Mouse (Mus musculus): Measurements from ENCODE around the gene Gm4952.
A peak's percentile ranks its signal among the peaks of the same experiment; 100 is the strongest.

Gene Gm4952

DNA sequence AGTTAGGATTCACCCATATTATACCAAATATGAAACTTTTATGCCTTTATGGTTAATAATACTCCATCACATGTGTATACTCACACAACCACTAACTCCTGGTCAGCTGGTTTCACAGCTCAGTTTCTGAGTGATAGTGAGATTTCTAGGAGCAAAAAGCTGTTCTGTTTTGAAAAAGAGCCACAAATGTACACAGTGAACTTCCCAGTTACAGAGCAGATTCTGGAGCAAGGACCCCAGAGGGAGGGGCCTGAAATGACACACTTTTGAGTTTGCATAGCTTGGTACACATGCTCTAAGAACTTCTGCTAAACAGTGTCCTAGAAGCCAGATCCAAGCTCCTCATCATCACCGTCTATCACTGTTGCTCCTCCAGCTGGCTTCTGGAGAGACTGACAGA lies at the start of gene Gm4952:
Gene Gm4952, plus strand, starts transcription at position 301 of the 400 bp plus-strand sequence.
- no peak for DNase-seq (ENCODE audit: low read depth in 2 of 2, low spot score in 2 of 2)

DNA sequence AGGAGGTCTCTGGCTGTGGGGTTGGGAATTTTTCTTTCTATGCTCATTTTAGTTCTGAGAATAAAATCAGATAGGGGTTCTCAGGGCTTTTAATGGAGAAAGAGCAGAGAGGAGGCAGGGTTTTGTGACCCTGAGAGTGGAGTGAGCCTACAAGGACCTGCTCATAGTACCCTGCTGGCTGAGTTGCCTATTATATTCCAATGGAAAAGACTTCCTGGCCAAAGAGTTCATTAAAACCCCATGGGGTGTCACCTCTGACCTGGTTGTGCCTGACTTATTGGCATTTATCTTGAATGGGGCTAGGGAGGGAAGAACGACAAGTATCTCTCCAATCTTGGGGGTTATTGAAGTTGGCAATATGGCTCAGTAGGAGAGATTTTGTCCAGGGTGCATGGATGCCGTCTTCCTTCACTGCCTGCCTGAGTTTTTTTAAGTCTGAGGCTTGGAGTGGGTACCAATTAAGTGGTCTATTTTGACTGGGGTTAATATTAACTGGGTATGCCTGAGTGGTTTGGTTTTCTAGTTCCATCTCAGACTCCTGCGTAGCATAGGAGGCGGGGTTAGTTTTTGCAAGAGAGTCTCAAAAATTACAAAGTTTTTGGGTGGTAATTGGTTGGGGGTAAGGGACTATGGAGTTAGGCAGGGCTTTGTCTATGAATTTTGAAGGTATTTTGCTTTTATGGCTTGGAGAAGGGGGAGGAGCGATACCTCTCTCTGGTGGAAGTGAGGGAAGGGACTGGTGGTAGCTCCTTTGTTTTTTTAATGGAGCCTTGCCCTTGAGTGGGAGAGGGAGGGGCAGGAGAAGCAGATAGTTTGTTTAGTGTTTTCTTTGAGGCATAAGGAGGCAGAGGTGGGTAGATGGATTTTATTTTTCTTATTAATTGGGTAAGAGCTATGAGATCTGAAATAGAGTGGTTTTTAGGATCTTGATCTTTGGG lies 49.5 kb upstream of the Gm4952 start:
- DNase-seq (ENCODE audit: low read depth in 2 of 2, low spot score in 2 of 2): no peak

DNA sequence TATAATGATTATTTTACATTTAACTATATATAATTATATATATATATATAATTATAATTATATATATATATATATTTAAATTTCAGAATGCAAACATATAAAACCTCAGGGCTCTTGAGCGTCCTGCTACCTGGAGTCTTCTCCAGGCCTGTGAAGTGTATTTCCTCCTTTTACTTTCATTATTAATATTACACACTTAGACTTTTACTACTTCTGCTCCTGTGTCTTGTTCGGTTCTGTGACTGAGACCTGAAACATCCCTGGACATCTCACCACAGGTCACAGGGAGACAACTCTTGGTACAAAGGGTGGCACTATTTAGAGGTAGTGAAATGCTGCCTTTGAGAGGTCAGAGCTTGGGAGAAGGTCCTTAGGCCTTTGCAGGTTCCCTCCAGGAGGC lies 43.5 kb upstream of the Gm4952 start:
- DNase-seq (ENCODE audit: low read depth in 2 of 2, low spot score in 2 of 2): no peak

DNA sequence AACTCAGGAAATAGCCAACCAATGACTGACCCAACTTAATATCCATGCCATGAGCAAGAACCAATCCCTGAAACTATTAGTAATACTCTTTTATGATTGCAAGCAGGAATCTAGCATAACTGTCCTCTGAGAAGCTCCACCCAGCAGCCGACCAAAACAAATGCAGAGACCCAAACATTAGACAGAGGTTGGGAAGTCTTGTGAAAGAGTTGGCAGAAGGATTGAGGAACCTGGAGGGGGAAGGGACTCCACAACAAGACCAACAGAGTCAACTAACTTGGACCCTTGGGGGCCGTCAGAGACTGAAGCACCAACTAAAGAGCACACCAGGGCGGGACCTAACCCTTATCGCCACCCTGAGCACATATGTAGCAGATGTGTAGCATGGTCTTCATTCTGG lies 41.6 kb upstream of the Gm4952 start:
- DNase-seq (ENCODE audit: low read depth in 2 of 2, low spot score in 2 of 2): no peak

DNA sequence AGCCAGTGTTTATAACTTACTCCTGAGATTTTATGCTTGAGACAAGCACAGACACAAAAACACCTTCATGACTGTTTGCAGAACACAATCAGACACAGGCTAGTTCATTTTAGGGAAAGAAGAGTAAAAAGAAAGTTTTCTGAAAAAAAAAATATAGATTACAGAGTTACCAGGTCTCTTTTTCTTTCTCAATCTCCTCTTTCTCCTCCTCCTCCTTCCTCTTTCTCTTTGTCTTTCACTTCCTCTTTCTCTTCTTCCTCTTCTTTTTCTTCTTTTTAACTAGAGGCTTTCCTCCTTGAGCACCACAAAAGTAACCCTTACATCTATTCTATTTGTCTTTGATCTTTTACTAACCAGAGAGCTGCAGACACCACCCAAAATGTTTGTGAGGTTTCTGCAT lies 35.6 kb upstream of the Gm4952 start:
- no peak for DNase-seq (ENCODE audit: low read depth in 2 of 2, low spot score in 2 of 2)

DNA sequence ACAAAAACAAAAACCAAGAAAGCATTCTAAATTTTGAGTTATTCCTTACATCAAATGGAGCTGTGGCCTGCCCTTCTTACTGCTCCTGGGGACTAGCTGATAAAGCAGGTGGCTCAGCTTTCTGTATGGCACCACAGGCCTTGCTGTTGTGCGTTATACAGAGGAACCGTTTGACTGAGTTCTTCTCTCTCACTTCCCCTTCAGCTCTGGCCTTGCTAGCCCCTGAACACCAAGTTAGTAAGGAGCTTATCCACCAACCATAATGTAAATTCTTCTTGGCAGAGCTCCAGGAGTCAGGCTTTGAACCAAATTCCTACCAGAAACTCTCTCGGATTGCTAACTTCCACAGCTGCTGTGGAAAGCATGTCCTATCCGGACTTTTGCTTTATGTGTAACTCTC lies 32.8 kb upstream of the Gm4952 start:
- no peak for DNase-seq (ENCODE audit: low read depth in 2 of 2, low spot score in 2 of 2)

DNA sequence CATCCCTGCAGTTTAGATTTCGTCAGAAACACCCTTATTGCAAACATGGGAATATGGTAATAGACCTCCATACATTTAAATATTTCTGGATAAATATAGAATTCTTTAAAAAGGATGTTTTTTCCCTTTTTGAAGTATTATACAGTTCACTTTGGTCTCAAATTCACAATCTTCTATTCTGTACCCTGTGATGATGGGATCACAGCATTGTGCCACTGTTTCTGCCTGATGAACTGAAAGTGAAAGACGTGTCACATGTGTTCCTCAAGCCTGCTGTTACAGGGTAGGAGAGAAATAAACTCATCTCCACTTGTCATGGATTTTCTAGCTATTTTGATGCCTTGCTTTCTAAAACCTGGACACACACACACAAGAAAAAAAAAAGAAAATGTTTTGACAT lies 28.9 kb upstream of the Gm4952 start:
- no peak for DNase-seq (ENCODE audit: low read depth in 2 of 2, low spot score in 2 of 2)

DNA sequence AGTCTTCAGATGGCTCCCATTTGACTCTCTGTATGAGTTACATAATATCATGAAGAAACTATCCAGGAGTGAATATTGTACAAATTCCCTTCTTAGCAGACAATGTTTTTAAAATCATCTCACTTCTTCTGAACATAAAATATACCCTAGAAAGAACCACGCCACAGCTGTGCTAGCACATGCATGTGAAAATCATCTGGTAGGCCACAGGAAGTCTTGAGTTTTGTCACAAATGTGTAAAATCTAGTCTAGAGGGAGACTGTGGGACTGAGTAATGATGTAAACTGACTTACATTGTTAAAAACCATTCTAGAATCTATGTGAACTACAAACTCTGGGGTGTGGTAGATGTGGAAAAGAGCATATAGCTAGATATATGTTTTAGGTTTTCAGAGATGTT lies 28.1 kb upstream of the Gm4952 start:
- DNase-seq (ENCODE audit: low read depth in 2 of 2, low spot score in 2 of 2): no peak

DNA sequence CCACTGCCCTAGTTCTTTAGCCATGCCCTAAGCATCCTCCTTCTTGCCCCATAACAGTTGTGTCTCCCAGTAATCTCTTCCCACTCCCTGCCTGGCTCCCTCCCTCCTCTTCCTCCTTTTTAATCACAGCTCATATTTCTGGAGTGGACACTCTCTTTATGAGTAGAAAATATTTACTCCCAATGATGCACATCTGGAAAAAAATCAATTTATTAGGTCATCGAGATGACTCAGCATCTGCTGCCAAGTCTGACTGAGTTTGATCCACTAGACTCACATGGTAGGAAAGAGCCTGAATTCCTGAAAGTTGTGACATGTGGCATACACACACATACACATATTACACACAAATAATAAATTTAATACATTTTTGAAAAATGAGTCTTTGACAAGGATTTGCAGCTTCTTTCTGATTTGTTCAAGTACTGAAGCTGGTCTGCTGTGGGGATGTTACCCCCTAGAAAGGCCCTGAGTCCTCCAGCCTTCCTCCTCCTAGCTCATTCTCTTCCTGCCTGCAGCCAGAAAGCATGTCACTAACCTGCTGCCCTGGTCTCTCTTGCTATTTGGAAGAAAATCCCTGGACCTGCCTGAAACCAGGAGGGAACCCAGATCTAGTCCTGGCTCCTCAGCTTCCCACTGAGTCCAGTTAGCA lies 27.0 kb upstream of the Gm4952 start:
- no peak for DNase-seq (ENCODE audit: low read depth in 2 of 2, low spot score in 2 of 2)

DNA sequence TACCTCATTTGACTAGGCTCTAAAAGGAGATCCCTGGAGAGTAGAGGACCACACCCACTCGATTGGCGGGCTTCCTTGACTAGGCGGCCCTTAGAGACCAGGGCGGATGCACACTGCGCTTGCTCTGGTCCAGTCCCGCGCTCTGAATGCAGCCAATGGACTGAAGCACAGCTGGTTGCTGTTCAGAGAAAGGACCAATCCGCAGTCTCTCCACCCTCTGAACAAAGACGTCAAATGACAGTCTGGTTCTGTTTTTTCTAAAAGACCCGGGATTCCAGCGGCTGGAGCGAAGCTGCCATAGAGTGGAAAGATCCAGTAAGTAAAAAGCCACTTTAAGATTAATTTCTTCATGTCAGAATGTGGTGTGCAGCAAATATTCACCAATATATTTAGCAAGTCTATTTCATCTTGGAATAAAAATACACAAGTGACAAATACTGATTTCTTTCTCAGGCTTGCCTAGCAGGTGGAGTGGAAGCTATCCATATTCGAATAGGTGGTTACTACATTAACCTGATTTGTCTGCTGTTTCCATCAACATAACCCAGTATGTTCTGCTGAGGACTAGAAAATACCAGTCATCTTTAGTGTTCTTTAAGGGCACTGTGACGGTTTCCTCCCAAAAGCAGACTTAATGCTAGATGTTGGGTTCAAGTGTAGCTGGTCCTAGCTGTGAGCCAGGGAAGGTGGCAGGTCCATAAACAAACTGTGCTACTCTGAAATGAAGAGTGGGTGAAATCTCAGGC lies 26.3 kb upstream of the Gm4952 start:
- DNase-seq (ENCODE audit: low read depth in 2 of 2, low spot score in 2 of 2): peak; percentile 57 to 63

DNA sequence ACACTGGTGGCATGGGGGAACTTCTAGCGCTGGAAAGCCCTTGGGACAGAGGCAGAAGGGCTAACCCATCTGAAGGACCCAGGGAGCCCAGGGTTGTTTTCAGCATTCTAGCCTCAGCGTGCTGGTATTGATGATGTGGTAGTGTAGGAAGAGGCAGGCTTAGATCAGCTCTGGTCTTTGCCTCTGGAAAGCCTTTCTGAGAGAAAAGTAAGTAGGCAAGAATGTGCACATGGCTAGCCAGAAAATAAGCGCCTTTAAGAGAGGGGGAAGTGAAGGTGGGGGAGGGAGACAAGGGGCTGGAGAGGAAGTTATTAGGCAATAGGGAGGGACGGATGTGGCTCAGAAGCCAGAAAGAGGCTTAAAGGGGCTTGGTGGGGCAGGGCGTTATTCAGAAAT lies 25.8 kb upstream of the Gm4952 start:
- peak in 1 of 2 experiments; percentile 12 for DNase-seq (ENCODE audit: low read depth in 2 of 2, low spot score in 2 of 2)

DNA sequence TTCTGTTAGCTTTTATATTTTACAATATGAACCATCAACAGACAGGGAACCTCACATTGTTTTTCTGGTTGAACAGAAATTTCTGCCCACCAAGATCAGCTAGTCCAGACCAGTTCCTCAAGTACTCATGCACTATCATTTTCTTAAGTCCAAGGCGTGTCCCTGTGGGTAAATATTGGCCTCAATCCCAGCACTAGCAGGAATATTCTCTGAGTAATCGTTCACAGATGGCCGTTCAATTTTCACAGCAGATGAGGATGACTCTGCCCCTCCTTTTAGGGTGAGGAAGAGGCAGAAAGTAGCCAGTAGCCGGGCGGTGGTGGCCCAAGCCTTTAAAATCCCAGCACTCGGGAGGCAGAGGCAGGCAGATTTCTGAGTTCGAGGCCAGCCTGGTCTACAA lies 24.7 kb upstream of the Gm4952 start:
- DNase-seq (ENCODE audit: low read depth in 2 of 2, low spot score in 2 of 2): no peak

DNA sequence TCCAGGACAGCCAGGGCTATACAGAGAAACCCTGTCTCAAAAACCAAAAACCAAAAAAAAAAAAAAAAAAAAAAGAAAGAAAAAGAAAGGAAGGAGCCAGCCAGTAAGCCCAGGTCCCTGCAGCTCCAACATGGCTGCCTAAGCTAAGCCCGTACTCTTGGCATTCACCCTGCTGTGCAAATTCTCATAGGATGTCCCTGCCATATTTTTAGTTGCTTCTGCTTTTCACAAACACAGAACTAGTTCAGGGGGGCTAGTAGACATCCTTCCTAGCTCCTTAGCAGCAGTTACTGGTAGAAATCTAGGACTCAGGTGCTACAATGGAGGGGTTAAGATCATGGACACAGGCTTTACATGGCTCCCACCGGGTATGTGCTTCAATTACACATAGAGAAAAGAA lies 24.3 kb upstream of the Gm4952 start:
- DNase-seq (ENCODE audit: low read depth in 2 of 2, low spot score in 2 of 2): no peak

DNA sequence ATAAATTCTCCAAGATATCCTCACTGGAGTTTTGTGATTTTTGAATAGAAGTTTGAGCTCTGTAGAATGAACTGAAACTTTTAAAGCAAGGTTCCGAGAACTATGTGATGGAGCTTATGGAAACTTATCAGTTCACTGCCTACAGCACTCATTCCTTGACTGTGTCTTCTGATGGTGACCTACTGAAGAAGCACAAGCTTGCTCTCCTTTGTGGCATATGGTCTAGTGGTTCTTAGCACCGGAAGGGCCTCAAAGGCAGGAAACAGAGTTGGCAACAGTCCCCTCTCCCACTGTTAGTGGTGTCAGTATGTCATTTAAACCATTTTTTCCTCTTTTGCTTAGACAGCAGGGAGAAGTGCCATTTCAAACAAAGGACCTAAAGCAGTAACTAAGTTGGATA lies 23.1 kb upstream of the Gm4952 start:
- DNase-seq (ENCODE audit: low read depth in 2 of 2, low spot score in 2 of 2): no peak

DNA sequence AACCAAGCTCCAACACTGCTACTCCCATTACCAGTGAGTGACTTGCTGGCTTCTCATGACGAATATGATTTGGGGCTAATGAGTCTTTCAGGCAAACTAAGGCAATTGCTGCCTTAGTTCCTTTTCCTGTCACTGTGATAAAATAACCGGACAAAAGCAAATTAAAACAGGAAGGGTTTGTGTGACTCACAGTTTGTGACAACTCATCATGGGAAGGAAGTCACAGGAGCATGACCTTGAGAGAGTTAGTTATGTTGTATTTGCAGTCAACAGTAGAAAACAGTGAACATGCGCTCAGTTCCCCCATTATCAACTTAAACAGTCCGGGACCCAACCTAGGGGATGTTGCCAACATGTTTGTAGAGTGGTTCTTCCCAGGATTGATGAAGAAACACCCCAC lies 14.5 kb upstream of the Gm4952 start:
- DNase-seq (ENCODE audit: low read depth in 2 of 2, low spot score in 2 of 2): no peak

DNA sequence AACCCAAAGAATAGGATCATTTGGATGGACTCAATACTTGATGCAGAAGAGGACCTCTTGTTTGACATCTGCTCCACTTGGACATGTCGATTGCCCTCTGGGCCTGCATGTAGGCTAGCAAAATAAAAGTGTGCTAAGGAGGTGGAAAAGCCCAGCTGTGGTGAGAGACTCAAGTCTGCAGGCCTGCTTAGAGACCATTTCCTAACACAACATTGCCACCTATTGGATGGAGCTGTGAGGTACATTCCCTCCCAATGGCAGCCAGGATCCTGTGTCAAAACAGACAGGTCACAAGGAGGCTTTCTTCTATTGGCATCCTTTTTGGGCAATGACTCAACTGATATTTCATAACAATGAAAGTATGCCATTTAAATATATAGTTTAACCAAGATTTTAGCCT lies 7.9 kb upstream of the Gm4952 start:
- peak; percentile 66 to 75 for DNase-seq (ENCODE audit: low read depth in 2 of 2, low spot score in 2 of 2)

DNA sequence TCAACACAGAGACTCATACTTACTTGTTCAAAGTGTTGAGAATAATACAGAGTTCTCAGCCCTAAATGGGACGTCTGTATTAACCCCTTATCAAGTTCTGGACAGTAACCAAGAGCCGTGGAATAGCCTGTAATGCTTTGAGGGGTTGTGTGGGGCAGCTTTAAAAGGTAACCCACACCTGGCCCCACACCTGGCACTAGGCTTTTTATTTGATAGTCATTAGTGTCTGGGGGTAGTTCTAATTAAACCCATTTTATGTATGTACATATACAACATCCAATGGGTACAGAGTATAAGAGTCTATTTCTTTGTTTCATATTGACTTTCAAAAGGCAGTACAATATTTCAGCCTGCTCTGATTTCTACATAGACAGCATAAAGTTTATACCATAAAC lies 4.6 kb upstream of the Gm4952 start:
- DNase-seq (ENCODE audit: low read depth in 2 of 2, low spot score in 2 of 2): no peak

DNA sequence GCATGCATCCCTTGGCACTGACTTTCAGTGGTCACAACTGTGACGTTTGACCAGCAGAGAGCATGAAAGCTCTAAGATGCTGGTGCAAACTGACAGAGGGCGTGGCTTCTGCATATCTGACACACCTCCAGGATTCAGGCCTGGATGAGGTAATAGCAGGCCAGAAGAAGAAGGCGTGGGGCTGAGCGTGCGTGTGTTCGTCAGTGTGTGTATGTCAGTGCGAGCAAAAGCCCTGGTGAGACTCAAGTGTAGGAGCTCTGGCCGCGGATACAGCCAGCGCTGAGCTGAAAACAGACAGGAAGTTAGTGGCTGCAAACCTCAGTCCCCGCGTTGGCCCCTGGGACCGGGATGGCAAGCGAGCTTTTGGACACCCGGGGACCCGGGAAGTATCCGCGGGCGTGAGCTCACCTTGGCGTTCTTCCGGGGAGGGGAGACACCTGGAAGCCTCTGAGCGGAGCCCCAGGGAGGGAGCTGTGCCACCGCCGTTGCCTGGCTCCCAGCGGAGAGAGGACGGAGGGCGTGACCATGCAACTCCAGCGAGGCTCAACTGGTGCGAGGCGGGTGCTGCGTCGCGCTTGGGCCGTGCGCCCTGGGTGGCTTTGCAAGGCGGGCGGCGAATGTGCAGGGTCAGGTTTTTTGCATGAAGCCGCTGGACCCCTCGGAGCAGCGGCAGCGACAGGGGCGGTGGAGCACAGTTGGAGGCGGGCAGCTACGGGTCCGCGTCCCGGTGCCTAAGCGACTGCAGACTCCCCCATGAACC lies 4.1 kb upstream of the Gm4952 start:
- DNase-seq (ENCODE audit: low read depth in 2 of 2, low spot score in 2 of 2): peak; percentile 18 to 32

DNA sequence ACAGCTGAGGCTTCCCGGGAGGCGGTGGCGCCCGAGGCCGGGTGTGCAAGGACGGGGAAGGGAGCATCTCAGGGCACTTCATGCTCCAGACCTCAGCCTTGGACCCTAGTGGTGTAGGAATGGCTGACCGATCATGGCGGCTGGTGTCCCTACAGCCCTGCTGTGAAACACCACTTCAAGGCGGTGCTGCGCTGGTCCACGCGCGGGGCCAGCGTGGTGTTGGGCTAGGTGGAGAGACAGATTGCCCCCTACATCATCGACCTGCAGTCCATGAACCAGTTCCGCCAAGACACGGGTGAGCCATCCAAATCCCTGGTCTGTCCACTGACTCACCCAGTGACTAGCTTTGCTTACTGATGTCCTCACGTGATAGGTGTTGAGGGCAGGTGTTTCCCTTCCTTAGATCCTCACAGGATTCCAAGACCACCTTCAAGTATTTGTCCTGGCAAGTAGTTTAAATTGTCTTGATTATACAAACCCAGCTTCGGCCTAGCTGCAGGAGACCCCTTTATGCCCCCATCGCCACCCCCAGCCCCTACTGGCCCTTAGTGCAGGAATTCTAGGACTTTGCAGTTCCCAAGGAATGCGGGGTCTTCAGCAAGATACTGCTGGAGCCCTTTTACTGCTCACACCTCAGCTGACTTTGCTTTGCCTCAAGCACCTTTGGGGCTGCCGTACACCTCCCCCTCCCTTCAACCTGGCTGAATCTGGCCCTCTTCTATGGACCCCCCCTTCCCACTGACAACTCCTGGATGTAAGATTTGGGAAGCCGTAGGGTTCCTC lies 3.3 kb upstream of the Gm4952 start:
- DNase-seq (ENCODE audit: low read depth in 2 of 2, low spot score in 2 of 2): no peak

DNA sequence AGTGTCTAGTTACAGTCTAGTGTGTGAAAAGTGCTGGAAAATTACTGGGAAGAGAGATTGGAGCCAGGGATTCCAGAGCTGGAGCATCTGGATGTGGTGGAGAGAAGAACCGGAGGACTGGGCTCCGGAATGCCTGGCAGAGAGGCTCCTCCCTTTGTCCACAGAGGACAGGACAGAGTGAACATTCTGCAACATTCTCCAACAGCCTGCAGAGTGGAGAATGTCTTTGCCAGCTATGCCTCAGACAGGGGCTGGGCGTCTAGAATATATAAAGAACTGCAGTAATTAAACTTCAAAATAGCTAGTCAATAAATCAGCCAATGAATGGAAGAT lies 2.7 kb upstream of the Gm4952 start:
- DNase-seq (ENCODE audit: low read depth in 2 of 2, low spot score in 2 of 2): no peak

DNA sequence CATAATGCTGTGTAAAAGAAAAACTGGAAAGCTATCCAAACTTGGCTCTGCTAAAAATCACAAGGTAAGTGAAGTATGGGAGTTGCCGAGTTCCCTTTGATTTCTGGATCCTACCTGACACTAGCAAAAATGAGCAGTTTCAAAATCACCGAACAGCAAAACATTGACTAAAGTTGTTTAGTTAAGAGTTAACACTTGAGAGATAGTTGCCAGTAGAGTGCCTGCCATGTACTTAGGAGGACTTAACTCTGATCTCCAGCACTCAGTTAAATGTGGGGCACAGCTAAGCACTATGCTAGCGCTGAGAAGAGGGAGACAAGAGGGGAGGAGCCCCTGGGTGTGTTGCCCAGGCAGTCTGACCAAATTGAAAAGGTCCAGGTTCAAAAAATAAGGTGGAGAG lies 1.1 kb upstream of the Gm4952 start:
- no peak for DNase-seq (ENCODE audit: low read depth in 2 of 2, low spot score in 2 of 2)

Measured in CD8-positive naive resting alpha-beta T cell, adult 2 months (primary cell).